Mouse (Mus musculus): Measurements from ENCODE around the gene Gli2.

- no peak for TF ChIP-seq POLR2A (IDR thresholded peaks at IDR 0.05; ENCODE audit: control insufficient read depth, low read depth, low read length)
- TF ChIP-seq CTCF (IDR thresholded peaks at IDR 0.05; ENCODE audit: control insufficient read depth, insufficient read depth, insufficient replicate concordance, low read depth, low read length) = no peak
Measured at GRCm38 (mm10) chr1:118864735-118865134, 188.7 kb downstream of the Gli2 start.

Measured in testis, adult 2 months (tissue).